Mouse (Mus musculus): ENCODE results near the gene Msln. TPM values are rescaled to one million over a fixed set of nuclear protein-coding genes. Genes with fewer than 3 reads are reported as not detected.

The Msln gene
- polyA plus RNA-seq, 1 experiment: not detected

GRCm38 (mm10) chr17:25716711-25717637 is 37.2 kb downstream of the Msln start, which contains the start of gene Gng13:
Gene Gng13 (plus strand): TSS chr17:25717171.
- no peak for TF ChIP-seq GATA1 (IDR thresholded peaks at IDR 0.05; ENCODE audit: low read length)

GRCm38 (mm10) chr17:25716130-25716529 is 38.0 kb downstream of the Msln start:
- TF ChIP-seq GATA1 (IDR thresholded peaks at IDR 0.05; ENCODE audit: low read length): no peak

- TF ChIP-seq GATA1 (IDR thresholded peaks at IDR 0.05; ENCODE audit: low read length): no peak
These were observed 38.6 kb downstream of the Msln start for GRCm38 (mm10) chr17:25715627-25716026.

- no peak for TF ChIP-seq GATA1 (IDR thresholded peaks at IDR 0.05; ENCODE audit: low read length)
These were observed 43.0 kb downstream of the Msln start for GRCm38 (mm10) chr17:25711136-25711535.

- no peak for TF ChIP-seq GATA1 (IDR thresholded peaks at IDR 0.05; ENCODE audit: low read length)
These were observed 44.2 kb downstream of the Msln start for GRCm38 (mm10) chr17:25709994-25710393.

- TF ChIP-seq GATA1 (IDR thresholded peaks at IDR 0.05; ENCODE audit: low read length): no peak
These were observed 53.2 kb downstream of the Msln start for GRCm38 (mm10) chr17:25700863-25701496.

Other genes with a start within 250 kb of the Msln start
- gene Sox8, start 183.7 kb downstream of the Msln start, polyA plus RNA-seq (2012): not detected in 2 replicates
- gene Lmf1, start 175.3 kb downstream of the Msln start, polyA plus RNA-seq (2012): 16.3 and 16.6 TPM in 2 replicates
- not detected in 2 replicates for gene Gng13, start 37.2 kb downstream of the Msln start, polyA plus RNA-seq (2012)
- 75.4 and 82.7 TPM in 2 replicates for gene Chtf18, start 27.0 kb downstream of the Msln start, polyA plus RNA-seq (2012)
- gene Rpusd1, start 26.7 kb downstream of the Msln start, polyA plus RNA-seq (2012): 41.1 and 46.1 TPM in 2 replicates
- not detected in 2 replicates for gene Mslnl, start 18.3 kb downstream of the Msln start, polyA plus RNA-seq (2012)
- gene Narfl, start 19.4 kb upstream of the Msln start, polyA plus RNA-seq (2012): 17.0 and 20.0 TPM in 2 replicates
- gene Haghl, start 31.3 kb upstream of the Msln start, polyA plus RNA-seq (2012): 31.3 and 32.7 TPM in 2 replicates
- gene Ccdc78, start 32.2 kb upstream of the Msln start, polyA plus RNA-seq (2012): 0.04 TPM in 1 of 2 replicates, not detected in the other
- 28.7 and 30.6 TPM in 2 replicates for gene Fam173a, start 38.5 kb upstream of the Msln start, polyA plus RNA-seq (2012)
- gene AC134908.4, start 41.3 kb upstream of the Msln start, polyA plus RNA-seq (2012): not detected in 2 replicates
- 182 and 238 TPM in 2 replicates for gene Metrn, start 42.8 kb upstream of the Msln start, polyA plus RNA-seq (2012)
- not detected in 2 replicates for gene Fbxl16, start 54.7 kb upstream of the Msln start, polyA plus RNA-seq (2012)
- gene Wdr24, start 69.2 kb upstream of the Msln start, polyA plus RNA-seq (2012): 4.2 and 10.5 TPM in 2 replicates
- 0.11 TPM in 2 replicates for gene Jmjd8, start 74.5 kb upstream of the Msln start, polyA plus RNA-seq (2012)
- gene Stub1, start 79.0 kb upstream of the Msln start, polyA plus RNA-seq (2012): 90.4 and 95.1 TPM in 2 replicates
- gene Rhbdl1, start 82.9 kb upstream of the Msln start, polyA plus RNA-seq (2012): 1.9 and 2.4 TPM in 2 replicates
- 10.1 and 12.3 TPM in 2 replicates for gene Gm20683, start 87.4 kb upstream of the Msln start, polyA plus RNA-seq (2012)
- gene Rhot2, start 90.5 kb upstream of the Msln start, polyA plus RNA-seq (2012): 207 and 251 TPM in 2 replicates
- gene Wdr90, start 107.1 kb upstream of the Msln start, polyA plus RNA-seq (2012): 6.9 and 14.5 TPM in 2 replicates
- gene Mcrip2, start 114.4 kb upstream of the Msln start, polyA plus RNA-seq (2012): 175 and 225 TPM in 2 replicates
- 67.3 and 82.1 TPM in 2 replicates for gene Mettl26, start 120.7 kb upstream of the Msln start, polyA plus RNA-seq (2012)
- gene Wfikkn1, start 126.5 kb upstream of the Msln start, polyA plus RNA-seq (2012): 1.6 and 1.9 TPM in 2 replicates
- 12.9 and 13.4 TPM in 2 replicates for gene Rab40c, start 165.3 kb upstream of the Msln start, polyA plus RNA-seq (2012)
- gene Pigq, start 190.6 kb upstream of the Msln start, polyA plus RNA-seq (2012): 89.1 and 149 TPM in 2 replicates
- 0.31 and 0.85 TPM in 2 replicates for gene Nhlrc4, start 190.6 kb upstream of the Msln start, polyA plus RNA-seq (2012)
- gene A930017K11Rik, start 198.2 kb upstream of the Msln start, polyA plus RNA-seq (2012): 0.12 and 0.15 TPM in 2 replicates
- gene Capn15, start 231.4 kb upstream of the Msln start, polyA plus RNA-seq (2012): 46.6 and 49.5 TPM in 2 replicates